Mouse (Mus musculus): ENCODE data around the gene Ntrk3. TPM values are rescaled to one million over a fixed set of nuclear protein-coding genes. Genes with fewer than 3 reads are reported as not detected.

Ntrk3 gene
- polyA plus RNA-seq, 1 experiment from 2014 or later: 0.52 TPM

- H3K9ac ChIP-seq (ENCODE audit: low read depth, low read length): no peak overlapping the region
- no peak for ATAC-seq (ENCODE audit: low read depth)
- no peaks in the 10 kb centered on the region for H3K36me3 ChIP-seq (ENCODE audit: control insufficient read depth, insufficient read depth)
- H3K27me3 ChIP-seq (ENCODE audit: control insufficient read depth, insufficient read depth, low read depth, low read length): no peaks in the 10 kb centered on the region
- 72% methylated on average over 5 of the region's 5 CpGs for WGBS (ENCODE audit: insufficient replicate concordance)
- no peaks in the 10 kb centered on the region for H3K9me3 ChIP-seq (replicated peaks; ENCODE audit: control insufficient read depth, low read length)
- no peak overlapping the region for H3K4me3 ChIP-seq (ENCODE audit: low read depth, low read length)
- no peak overlapping the region for H3K27ac ChIP-seq (ENCODE audit: low read length)
- no peak overlapping the region for H3K4me2 ChIP-seq (ENCODE audit: low read depth, low read length)
- no peaks in the 10 kb centered on the region for H3K4me1 ChIP-seq (ENCODE audit: control insufficient read depth, low read depth, low read length)
These were observed 189.1 kb downstream of the Ntrk3 start for GRCm38 (mm10) chr7:78548721-78549120.

- Histone ChIP-seq H3K4me3 (ENCODE audit: low read depth, low read length) (no peak overlapping the region), H3K36me3 (ENCODE audit: control insufficient read depth, insufficient read depth) (no peaks in the 10 kb centered on the region), H3K9ac (ENCODE audit: low read depth, low read length) (no peak overlapping the region), H3K27me3 (ENCODE audit: control insufficient read depth, insufficient read depth, low read depth, low read length) (no peaks in the 10 kb centered on the region), H3K4me2 (ENCODE audit: low read depth, low read length) (no peak overlapping the region), H3K27ac (ENCODE audit: low read length) (no peak overlapping the region), H3K4me1 (ENCODE audit: control insufficient read depth, low read depth, low read length) (no peaks in the 10 kb centered on the region), H3K9me3 (replicated peaks; ENCODE audit: control insufficient read depth, low read length) (no peaks in the 10 kb centered on the region)
- no peak for ATAC-seq (ENCODE audit: low read depth)
- 62% methylated on average over 10 of the region's 10 CpGs for WGBS (ENCODE audit: insufficient replicate concordance)
These were observed 191.3 kb downstream of the Ntrk3 start for GRCm38 (mm10) chr7:78546551-78546950.

- Histone ChIP-seq H3K4me2 (ENCODE audit: low read depth, low read length) (no peak overlapping the region), H3K36me3 (ENCODE audit: control insufficient read depth, insufficient read depth) (no peaks in the 10 kb centered on the region), H3K9me3 (replicated peaks; ENCODE audit: control insufficient read depth, low read length) (no peaks in the 10 kb centered on the region), H3K27me3 (ENCODE audit: control insufficient read depth, insufficient read depth, low read depth, low read length) (no peaks in the 10 kb centered on the region), H3K9ac (ENCODE audit: low read depth, low read length) (no peak overlapping the region), H3K27ac (ENCODE audit: low read length) (no peak overlapping the region), H3K4me1 (ENCODE audit: control insufficient read depth, low read depth, low read length) (no peaks in the 10 kb centered on the region), H3K4me3 (ENCODE audit: low read depth, low read length) (no peak overlapping the region)
- WGBS (ENCODE audit: insufficient replicate concordance): 49% methylated on average over 4 of the region's 4 CpGs
- ATAC-seq (ENCODE audit: low read depth): no peak
These were observed 195.3 kb downstream of the Ntrk3 start for GRCm38 (mm10) chr7:78542468-78542867.

GRCm38 (mm10) chr7:78530286-78530685 is 207.5 kb downstream of the Ntrk3 start:
- Histone ChIP-seq H3K9ac (ENCODE audit: low read depth, low read length) (no peak overlapping the region), H3K4me2 (ENCODE audit: low read depth, low read length) (no peak overlapping the region), H3K4me3 (ENCODE audit: low read depth, low read length) (no peak overlapping the region), H3K27me3 (ENCODE audit: control insufficient read depth, insufficient read depth, low read depth, low read length) (no peaks in the 10 kb centered on the region), H3K36me3 (ENCODE audit: control insufficient read depth, insufficient read depth) (no peaks in the 10 kb centered on the region), H3K27ac (ENCODE audit: low read length) (no peak overlapping the region), H3K9me3 (replicated peaks; ENCODE audit: control insufficient read depth, low read length) (no peaks in the 10 kb centered on the region), H3K4me1 (ENCODE audit: control insufficient read depth, low read depth, low read length) (no peaks in the 10 kb centered on the region)
- no peak for ATAC-seq (ENCODE audit: low read depth)
- WGBS (ENCODE audit: insufficient replicate concordance): 44% methylated on average over 6 of the region's 6 CpGs

GRCm38 (mm10) chr7:78528008-78528407 is 209.8 kb downstream of the Ntrk3 start:
- Histone ChIP-seq H3K4me3 (ENCODE audit: low read depth, low read length) (no peak overlapping the region), H3K36me3 (ENCODE audit: control insufficient read depth, insufficient read depth) (no peaks in the 10 kb centered on the region), H3K4me2 (ENCODE audit: low read depth, low read length) (no peak overlapping the region), H3K9me3 (replicated peaks; ENCODE audit: control insufficient read depth, low read length) (no peaks in the 10 kb centered on the region), H3K4me1 (ENCODE audit: control insufficient read depth, low read depth, low read length) (no peaks in the 10 kb centered on the region), H3K9ac (ENCODE audit: low read depth, low read length) (no peak overlapping the region), H3K27me3 (ENCODE audit: control insufficient read depth, insufficient read depth, low read depth, low read length) (no peaks in the 10 kb centered on the region), H3K27ac (ENCODE audit: low read length) (no peak overlapping the region)
- no peak for ATAC-seq (ENCODE audit: low read depth)
- 71% methylated on average over 3 of the region's 3 CpGs for WGBS (ENCODE audit: insufficient replicate concordance)

GRCm38 (mm10) chr7:78527564-78527963 is 210.2 kb downstream of the Ntrk3 start:
- WGBS (ENCODE audit: insufficient replicate concordance): 45% methylated on average over 4 of the region's 4 CpGs
- Histone ChIP-seq H3K4me2 (ENCODE audit: low read depth, low read length) (no peak overlapping the region), H3K27ac (ENCODE audit: low read length) (no peak overlapping the region), H3K9ac (ENCODE audit: low read depth, low read length) (no peak overlapping the region), H3K9me3 (replicated peaks; ENCODE audit: control insufficient read depth, low read length) (no peaks in the 10 kb centered on the region), H3K36me3 (ENCODE audit: control insufficient read depth, insufficient read depth) (no peaks in the 10 kb centered on the region), H3K27me3 (ENCODE audit: control insufficient read depth, insufficient read depth, low read depth, low read length) (no peaks in the 10 kb centered on the region), H3K4me3 (ENCODE audit: low read depth, low read length) (no peak overlapping the region), H3K4me1 (ENCODE audit: control insufficient read depth, low read depth, low read length) (no peaks in the 10 kb centered on the region)
- ATAC-seq (ENCODE audit: low read depth): no peak

- 69% methylated on average over 9 of the region's 9 CpGs for WGBS (ENCODE audit: insufficient replicate concordance)
These were observed 217.4 kb downstream of the Ntrk3 start for GRCm38 (mm10) chr7:78520243-78520927.

GRCm38 (mm10) chr7:78519689-78520088 is 218.1 kb downstream of the Ntrk3 start:
- Histone ChIP-seq H3K4me2 (ENCODE audit: low read depth, low read length) (no peak overlapping the region), H3K27ac (ENCODE audit: low read length) (no peak overlapping the region), H3K27me3 (ENCODE audit: control insufficient read depth, insufficient read depth, low read depth, low read length) (no peaks in the 10 kb centered on the region), H3K4me1 (ENCODE audit: control insufficient read depth, low read depth, low read length) (no peaks in the 10 kb centered on the region), H3K9me3 (replicated peaks; ENCODE audit: control insufficient read depth, low read length) (no peaks in the 10 kb centered on the region), H3K9ac (ENCODE audit: low read depth, low read length) (no peak overlapping the region), H3K36me3 (ENCODE audit: control insufficient read depth, insufficient read depth) (no peaks in the 10 kb centered on the region), H3K4me3 (ENCODE audit: low read depth, low read length) (no peak overlapping the region)
- no peak for ATAC-seq (ENCODE audit: low read depth)
- 57% methylated on average over 3 of the region's 3 CpGs for WGBS (ENCODE audit: insufficient replicate concordance)

More at GRCm38 (mm10) chr7:78520243-78520927, 217.4 kb downstream of the Ntrk3 start:
- H3K4me2 ChIP-seq (ENCODE audit: low read depth, low read length): no peak overlapping the region
- H3K27me3 ChIP-seq (ENCODE audit: control insufficient read depth, insufficient read depth, low read depth, low read length): no peaks in the 10 kb centered on the region
- H3K4me3 ChIP-seq (ENCODE audit: low read depth, low read length): no peak overlapping the region
- no peaks in the 10 kb centered on the region for H3K9me3 ChIP-seq (replicated peaks; ENCODE audit: control insufficient read depth, low read length)
- H3K36me3 ChIP-seq (ENCODE audit: control insufficient read depth, insufficient read depth): no peaks in the 10 kb centered on the region
- no peak for ATAC-seq (ENCODE audit: low read depth)
- H3K4me1 ChIP-seq (ENCODE audit: control insufficient read depth, low read depth, low read length): no peaks in the 10 kb centered on the region
- no peak overlapping the region for H3K27ac ChIP-seq (ENCODE audit: low read length)
- H3K9ac ChIP-seq (ENCODE audit: low read depth, low read length): no peak overlapping the region

- Histone ChIP-seq H3K4me1 (ENCODE audit: control insufficient read depth, low read depth, low read length) (no peaks in the 10 kb centered on the region), H3K27ac (ENCODE audit: low read length) (no peak overlapping the region), H3K9ac (ENCODE audit: low read depth, low read length) (no peak overlapping the region), H3K27me3 (ENCODE audit: control insufficient read depth, insufficient read depth, low read depth, low read length) (no peaks in the 10 kb centered on the region), H3K4me3 (ENCODE audit: low read depth, low read length) (no peak overlapping the region), H3K4me2 (ENCODE audit: low read depth, low read length) (no peak overlapping the region), H3K36me3 (ENCODE audit: control insufficient read depth, insufficient read depth) (no peaks in the 10 kb centered on the region), H3K9me3 (replicated peaks; ENCODE audit: control insufficient read depth, low read length) (no peaks in the 10 kb centered on the region)
- 59% methylated on average over 5 of the region's 5 CpGs for WGBS (ENCODE audit: insufficient replicate concordance)
- no peak for ATAC-seq (ENCODE audit: low read depth)
These were observed 218.9 kb downstream of the Ntrk3 start for GRCm38 (mm10) chr7:78518760-78519363.

Measured in liver, embryonic 16.5 days (tissue).